Mouse (Mus musculus) brain, embryonic 14.5 days (tissue): ENCODE measurements at regions not wholly inside any gene's neighbourhood (a gene's known extent, or its start where the extent isn't known, plus 50 kb on each side); places are given as distances from the start of the nearest gene placed in this dataset.

Experiments
- DNase-seq: peaks from one replicate; pipeline ENCODE4 v3.0.0-alpha.2; 2011; ENCODE audit warnings: low read depth
- CTCF ChIP-seq: fragments of 200-500 bp; IDR thresholded peaks from 2 replicates; pipeline ENCODE4 v1.5.1; 2012; ENCODE audit warnings: inconsistent platforms, mild to moderate bottlenecking, moderate library complexity, borderline replicate concordance; ENCODE audit not compliant: insufficient read depth, insufficient read length; ENCODE audit errors: extremely low read depth
- POLR2A ChIP-seq: fragments of 200-500 bp; IDR thresholded peaks from 2 replicates; pipeline ENCODE4 v1.6.1; 2012; ENCODE audit warnings: mild to moderate bottlenecking, inconsistent platforms, borderline replicate concordance; ENCODE audit not compliant: poor library complexity, insufficient read depth, insufficient read length, severe bottlenecking; ENCODE audit errors: extremely low read depth

DNA sequence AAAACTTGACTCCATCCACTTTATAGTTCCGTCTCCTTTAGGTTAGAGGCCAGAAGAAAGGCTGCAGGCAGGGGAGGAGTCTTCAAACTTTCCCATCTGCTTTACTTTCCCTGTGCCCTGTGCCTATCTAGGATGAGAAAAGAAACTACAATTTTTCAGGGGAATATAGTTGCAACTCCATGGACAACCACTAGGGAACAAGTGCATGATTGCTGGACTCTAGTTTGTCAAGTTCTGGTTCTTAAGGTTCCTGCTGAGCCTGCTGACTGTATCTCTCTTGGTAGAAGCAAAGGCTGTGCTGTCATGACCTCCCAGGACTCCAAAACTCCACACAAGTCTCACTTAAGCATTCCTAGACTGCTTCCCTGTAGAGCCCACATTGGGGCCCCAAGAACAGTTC lies 157.0 kb upstream of the Kirrel3 start:
- DNase-seq, result no peak
- TF ChIP-seq CTCF, result peak; percentile 17; the same call in 1 of the 2 replicates
- no peak for TF ChIP-seq POLR2A

GRCm38 (mm10) chr9:34334112-34334511 lies 151.6 kb upstream of the Kirrel3 start:
- TF ChIP-seq POLR2A (no peak), CTCF (no peak)
- peak; percentile 91 for DNase-seq

- no peak for TF ChIP-seq POLR2A
- TF ChIP-seq CTCF, result no peak
- peak; percentile 81 for DNase-seq
These were observed 150.9 kb upstream of the Kirrel3 start for GRCm38 (mm10) chr9:34334555-34335468.

DNA sequence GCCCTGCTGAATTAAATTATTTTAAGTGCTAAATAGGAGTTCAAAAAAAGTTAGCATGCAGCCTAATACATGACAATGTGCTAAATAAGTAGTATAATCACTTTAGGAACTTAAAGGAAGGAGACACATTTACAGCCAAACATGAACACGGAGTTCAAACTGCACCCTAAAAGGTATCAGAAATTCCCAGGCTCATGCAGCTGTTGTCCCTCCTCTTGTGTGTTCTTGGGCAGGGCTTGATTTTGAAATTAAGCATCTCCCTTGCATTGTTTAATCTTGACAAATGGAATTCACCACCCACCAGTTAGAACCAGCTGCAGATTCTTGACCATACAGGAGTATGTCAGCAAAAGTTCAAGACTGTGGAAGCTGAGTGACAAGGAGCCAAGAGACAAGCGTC lies 137.3 kb upstream of the Kirrel3 start:
- no peak for DNase-seq
- no peak for TF ChIP-seq CTCF
- no peak for TF ChIP-seq POLR2A

DNA sequence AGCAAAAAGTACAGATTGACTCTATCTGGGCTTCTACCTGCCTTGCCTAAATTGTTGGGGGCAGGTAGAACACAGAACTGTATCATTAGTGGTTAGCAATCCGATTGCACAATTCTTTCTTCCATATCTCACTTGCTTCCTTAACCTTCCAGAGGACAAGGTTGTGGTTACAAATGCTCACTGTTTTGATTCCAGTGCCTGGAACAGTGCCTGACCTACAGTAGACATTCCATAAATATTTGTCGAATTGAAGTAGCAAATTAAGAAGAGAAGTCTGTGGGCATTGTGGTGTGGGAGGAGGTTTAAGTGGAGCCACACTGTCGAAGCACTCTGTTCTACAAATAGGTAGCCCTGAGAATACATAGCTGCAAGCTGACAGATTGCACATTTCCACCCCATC lies 135.7 kb upstream of the Kirrel3 start:
- DNase-seq, result no peak
- TF ChIP-seq POLR2A (no peak), CTCF (no peak)

DNA sequence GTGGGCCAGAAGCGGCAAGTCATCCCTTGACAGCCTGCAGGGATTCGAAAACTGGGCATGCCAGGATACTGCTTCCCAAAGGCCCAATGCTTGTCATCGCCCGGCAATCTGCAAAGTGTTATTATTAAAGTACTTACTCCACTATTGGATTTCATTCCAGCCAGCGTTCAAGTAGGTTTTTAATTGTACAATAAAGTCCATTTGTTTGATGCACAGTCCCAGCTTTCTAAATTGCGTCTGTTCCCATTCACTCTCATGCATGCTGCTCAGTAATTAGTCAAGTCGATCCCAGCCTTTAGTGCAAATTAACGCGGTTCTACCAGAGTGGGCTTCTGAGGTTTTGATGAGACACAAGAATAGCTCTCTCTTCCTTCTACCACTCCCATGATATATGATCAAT lies 131.9 kb upstream of the Kirrel3 start:
- TF ChIP-seq CTCF (no peak), POLR2A (no peak)
- peak; percentile 85 for DNase-seq

DNA sequence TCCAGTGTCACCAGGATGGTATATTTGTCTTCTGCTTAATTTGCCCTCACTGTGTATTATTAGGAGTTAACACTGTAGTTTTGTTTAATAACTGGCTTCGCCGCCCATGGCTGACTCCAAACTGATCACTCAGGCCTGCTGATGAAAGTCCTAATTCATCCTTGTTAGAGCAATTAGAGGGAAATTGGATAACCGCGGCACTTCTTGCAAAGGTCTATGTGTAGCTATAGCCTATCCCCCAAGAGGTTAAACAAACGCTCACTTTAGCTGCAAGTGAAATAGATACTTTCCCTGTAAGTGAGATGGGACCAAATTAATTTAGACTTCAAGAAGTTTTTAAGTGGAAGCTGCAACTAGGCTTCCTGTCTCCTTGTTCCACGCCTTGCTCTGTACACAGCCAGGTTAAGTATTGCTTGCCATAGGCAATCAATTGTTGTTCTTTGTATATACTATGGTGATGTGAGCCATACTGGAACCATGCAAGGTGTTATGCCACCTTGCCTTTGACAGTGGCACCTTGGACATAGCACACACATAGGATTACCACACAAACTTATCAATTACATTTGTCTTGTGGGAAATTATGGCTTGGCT lies 130.9 kb upstream of the Kirrel3 start:
- DNase-seq, result no peak
- TF ChIP-seq POLR2A (no peak), CTCF (no peak)

DNA sequence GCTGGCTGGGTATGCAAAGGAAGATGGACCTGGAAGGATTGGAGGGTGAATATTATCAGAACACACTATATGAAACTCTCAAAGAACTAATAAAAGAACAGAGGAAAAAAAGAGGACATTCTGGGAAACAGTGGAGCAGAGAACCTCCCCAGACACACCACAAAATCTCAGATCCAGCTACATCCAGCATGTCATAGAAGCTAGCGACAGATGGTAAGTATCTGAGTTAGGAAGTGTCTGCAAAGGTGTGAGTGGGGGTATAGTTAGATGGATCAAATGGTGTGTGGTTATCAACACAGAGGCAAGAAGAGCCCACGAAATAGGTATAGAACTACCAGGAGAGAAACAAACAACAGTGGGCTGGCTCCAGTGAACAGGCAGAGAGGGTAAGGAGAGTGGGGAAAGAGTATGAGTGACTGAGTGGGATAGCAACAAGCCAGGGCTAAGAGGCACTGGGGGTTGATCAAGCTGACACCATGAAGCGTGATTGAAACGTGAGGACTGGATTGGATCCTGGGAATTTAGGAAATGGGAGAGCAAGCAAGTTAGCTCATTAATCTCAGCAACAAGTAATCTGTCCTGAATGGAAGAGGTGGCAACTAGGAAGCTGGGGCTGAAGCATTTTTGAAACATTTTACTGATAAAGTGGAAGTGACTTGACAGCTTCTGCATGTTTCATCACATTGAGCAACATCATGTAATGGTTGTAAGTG lies 114.9 kb upstream of the Kirrel3 start:
- TF ChIP-seq POLR2A, result no peak
- TF ChIP-seq CTCF, result no peak
- no peak for DNase-seq

DNA sequence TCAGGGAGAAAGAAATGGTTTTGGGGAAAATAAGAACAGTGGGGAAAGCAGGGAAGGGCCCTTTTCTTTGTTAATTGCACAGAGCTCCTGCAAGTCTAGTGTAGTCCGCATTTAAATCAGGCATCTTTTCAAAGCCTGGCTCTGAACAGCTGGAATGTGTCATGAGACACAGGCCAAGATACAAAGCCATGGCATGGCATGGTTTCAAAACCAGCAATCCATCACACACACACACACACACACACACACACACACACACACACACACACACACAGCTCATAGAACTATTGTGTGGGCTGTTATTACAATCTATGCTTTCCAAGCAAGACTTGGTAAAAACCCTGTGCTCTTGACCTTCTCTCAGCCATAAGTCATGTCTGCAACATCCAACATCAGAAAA lies 110.5 kb upstream of the Kirrel3 start:
- TF ChIP-seq POLR2A (no peak), CTCF (no peak)
- peak; percentile 75 for DNase-seq

DNA sequence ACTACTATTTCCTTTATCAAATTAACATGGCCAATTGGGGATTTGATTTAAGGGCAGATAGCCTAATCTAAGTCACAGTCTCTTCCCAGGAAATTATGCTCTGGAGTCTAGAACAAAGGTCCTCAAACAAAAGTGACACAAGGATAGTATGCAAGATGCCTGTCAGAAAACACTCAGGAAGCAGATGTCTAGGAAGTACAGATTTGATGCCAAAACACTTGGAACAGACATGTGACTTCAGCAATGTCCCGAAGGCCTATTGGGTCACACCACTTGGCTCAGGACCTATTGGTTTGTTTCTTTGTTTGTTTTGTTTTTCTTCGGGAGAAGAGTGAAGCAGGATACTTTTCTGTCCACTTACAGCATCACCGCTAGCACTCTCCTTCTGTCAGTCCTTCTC lies 105.7 kb upstream of the Kirrel3 start:
- no peak for TF ChIP-seq POLR2A
- no peak for DNase-seq

DNA sequence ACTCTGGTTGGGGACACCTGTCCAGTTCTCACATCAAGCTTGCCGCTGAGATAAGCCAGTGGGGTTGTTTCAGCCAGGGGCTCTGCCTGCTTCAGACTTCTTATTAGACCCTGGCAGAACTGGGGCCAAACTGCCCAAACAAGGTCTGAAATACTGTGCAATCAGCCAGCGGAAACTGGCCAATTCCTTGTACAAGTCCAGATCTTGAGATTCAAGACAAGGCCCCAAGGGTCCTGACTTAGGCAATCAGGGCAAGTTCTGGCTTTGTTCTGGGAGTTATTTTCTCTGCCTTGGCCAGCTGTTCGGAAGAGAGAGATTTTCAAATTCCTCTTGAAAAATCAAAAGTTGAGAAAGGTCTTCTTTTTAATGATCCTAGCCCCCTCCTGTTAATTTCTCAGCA lies 104.1 kb upstream of the Kirrel3 start:
- TF ChIP-seq CTCF (no peak), POLR2A (no peak)
- DNase-seq, result no peak
